Mouse (Mus musculus) ES-E14 (cell line): ENCODE results near the gene Cic.

Experiments
- HCFC1 ChIP-seq: IDR thresholded peaks from 2 replicates; pipeline ENCODE4 v1.6.1; 2012; ENCODE audit warnings: low read length, inconsistent platforms, borderline replicate concordance; ENCODE audit not compliant: insufficient read depth
- ZC3H11A ChIP-seq: IDR thresholded peaks from 2 replicates; pipeline ENCODE4 v1.6.1; 2012; ENCODE audit warnings: low read depth, mild to moderate bottlenecking, inconsistent platforms, low read length, borderline replicate concordance
- ZNF384 ChIP-seq: IDR thresholded peaks from 2 replicates; pipeline ENCODE4 v1.6.1; 2012; ENCODE audit warnings: low read depth, low read length, inconsistent platforms

- TF ChIP-seq ZNF384 (no peak), HCFC1 (no peak), ZC3H11A (no peak)
Observed at GRCm38 (mm10) chr7:25309425-25309824, 41.9 kb downstream of the Cic start.
